Mouse (Mus musculus) midbrain, embryonic 13.5 days (tissue): ENCODE data around the gene Ugt1a10. TPM values are rescaled to one million over a fixed set of nuclear protein-coding genes. Genes with fewer than 3 reads are reported as not detected.

ENCODE experiments used
- ATAC-seq: fragments of 200-750 bp; cut with Nextera tagmentation; 2 replicates; pipeline ENCODE4 v1.8.0; 2017; ENCODE audit warnings: mild to moderate bottlenecking, moderate TSS enrichment, moderate library complexity
- H3K27ac ChIP-seq: fragments of 300-500 bp; sonication (generic); 2 replicates; pipeline ENCODE4 v1.5.1; 2015; ENCODE audit warnings: inconsistent platforms, mild to moderate bottlenecking, moderate library complexity
- H3K27me3 ChIP-seq: fragments of 300-500 bp; sonication (generic); 2 replicates; pipeline ENCODE4 v1.6.1; 2015; ENCODE audit warnings: mild to moderate bottlenecking, inconsistent platforms
- H3K36me3 ChIP-seq: fragments of 300-500 bp; sonication (generic); 2 replicates; pipeline ENCODE4 v1.6.1; 2015; ENCODE audit warnings: mild to moderate bottlenecking, inconsistent platforms
- H3K4me1 ChIP-seq: fragments of 300-500 bp; sonication (generic); replicated peaks from 2 replicates; pipeline ENCODE4 v1.6.1; 2015; ENCODE audit warnings: inconsistent platforms
- H3K4me2 ChIP-seq: fragments of 300-500 bp; sonication (generic); replicated peaks from 2 replicates; pipeline ENCODE4 v1.6.1; 2015; ENCODE audit warnings: moderate library complexity, mild to moderate bottlenecking, inconsistent platforms
- H3K4me3 ChIP-seq: fragments of 300-500 bp; sonication (generic); replicated peaks from 2 replicates; pipeline ENCODE4 v1.5.1; 2015; ENCODE audit warnings: mild to moderate bottlenecking, inconsistent platforms
- H3K9ac ChIP-seq: fragments of 300-500 bp; sonication (generic); replicated peaks from 2 replicates; pipeline ENCODE4 v1.6.1; 2015; ENCODE audit warnings: mild to moderate bottlenecking, inconsistent platforms
- H3K9me3 ChIP-seq: fragments of 300-500 bp; sonication (generic); 2 replicates; pipeline ENCODE4 v1.6.1; 2016; ENCODE audit warnings: mild to moderate bottlenecking, inconsistent platforms
- WGBS: fragments of 180-500 bp; shearing (Covaris S2); methylation state at CpG from one replicate; pipeline ENCODE4 v1.1.7; 2015; 5-methylcytosine and 5-hydroxymethylcytosine counted together
- polyA plus RNA-seq: library from polyadenylated mRNA; unstranded; fragments of >200 nt; fragmentation: Nextera tagmentation; extraction: Ambion mirVana; gene quantifications from 2 replicates; pipeline ENCODE4 v1.2.1, GENCODE M21; 2015

Ugt1a10 gene
- polyA plus RNA-seq, 1 experiment from 2014 or later = not detected

- Histone ChIP-seq H3K4me2 (no peak overlapping the region), H3K27ac (no peak overlapping the region), H3K9me3 (peaks cover 94% of the 10 kb centered on the region), H3K36me3 (no peaks in the 10 kb centered on the region), H3K27me3 (no peaks in the 10 kb centered on the region), H3K4me1 (no peaks in the 10 kb centered on the region), H3K9ac (no peak overlapping the region), H3K4me3 (no peak overlapping the region)
- 0 out of 2 replicates have a peak, but pooled peaks have one; percentile 3 for ATAC-seq
- 75% methylated on average over 4 of the region's 4 CpGs for WGBS
Measured at GRCm38 (mm10) chr1:88240579-88240978, 185.4 kb downstream of the Ugt1a10 start.

- H3K27me3 ChIP-seq = no peaks in the 10 kb centered on the region
- WGBS = 68% methylated on average over 5 of the region's 5 CpGs
- H3K4me3 ChIP-seq = no peak overlapping the region
- no peak overlapping the region for H3K4me2 ChIP-seq
- H3K4me1 ChIP-seq = no peaks in the 10 kb centered on the region
- H3K27ac ChIP-seq = no peak overlapping the region
- H3K9ac ChIP-seq = no peak overlapping the region
- H3K9me3 ChIP-seq = peaks cover 96% of the 10 kb centered on the region
- no peak for ATAC-seq
- H3K36me3 ChIP-seq = no peaks in the 10 kb centered on the region
Measured at GRCm38 (mm10) chr1:88243861-88244260, 188.7 kb downstream of the Ugt1a10 start.

DNA sequence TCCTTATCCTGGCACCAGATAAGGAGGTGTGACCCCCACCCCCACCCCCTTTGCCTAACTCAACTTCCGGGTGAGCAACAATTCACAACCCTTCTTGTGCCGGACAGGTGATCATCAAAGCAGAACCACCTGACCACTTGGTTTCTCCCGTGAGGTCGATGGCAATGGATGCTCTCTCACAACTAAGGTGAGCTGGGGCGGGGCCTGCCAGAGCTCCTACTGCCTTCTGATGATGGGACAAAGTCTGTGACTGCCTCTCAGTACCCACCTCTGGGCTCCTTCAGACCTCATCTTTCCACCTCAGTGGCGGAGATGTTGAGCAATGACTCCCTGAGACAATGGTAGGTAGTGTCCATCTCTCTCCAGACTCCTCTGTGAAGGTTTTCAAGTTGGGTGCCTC lies 190.7 kb downstream of the Ugt1a10 start:
- Histone ChIP-seq H3K4me3 (no peak overlapping the region), H3K4me2 (no peak overlapping the region)
- no peak for ATAC-seq

DNA sequence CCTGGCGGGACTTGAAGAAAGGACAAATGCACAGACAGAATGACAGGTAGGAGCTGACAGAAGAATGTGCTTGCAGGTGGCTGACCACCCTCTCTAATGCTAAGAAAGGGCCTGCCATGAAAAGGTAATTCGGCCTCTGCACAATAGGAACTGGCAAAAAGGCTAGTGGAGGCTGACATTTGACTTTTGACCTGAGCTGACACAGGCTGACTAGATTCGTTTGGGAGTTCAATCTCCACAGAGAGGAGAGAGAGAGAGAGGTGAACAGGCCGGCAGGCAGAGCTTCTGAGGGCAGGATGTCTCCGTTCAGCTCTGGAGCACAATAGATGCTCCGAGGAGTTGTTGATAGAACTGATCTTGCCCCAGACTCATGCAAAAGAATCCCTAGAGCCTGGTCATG lies 191.2 kb downstream of the Ugt1a10 start:
- Histone ChIP-seq H3K27ac (no peak overlapping the region), H3K9ac (no peak overlapping the region), H3K27me3 (no peaks in the 10 kb centered on the region), H3K4me1 (no peaks in the 10 kb centered on the region), H3K4me3 (no peak overlapping the region), H3K9me3 (peaks cover 96% of the 10 kb centered on the region), H3K36me3 (no peaks in the 10 kb centered on the region), H3K4me2 (no peak overlapping the region)
- WGBS = 43% methylated on average over 6 of the region's 6 CpGs
- no peak for ATAC-seq

More for the DNA sequence above, 190.7 kb downstream of the Ugt1a10 start:
- no peaks in the 10 kb centered on the region for H3K27me3 ChIP-seq
- 79% methylated on average over 6 of the region's 6 CpGs for WGBS
- H3K9me3 ChIP-seq = peaks cover 96% of the 10 kb centered on the region
- H3K27ac ChIP-seq = no peak overlapping the region
- no peaks in the 10 kb centered on the region for H3K36me3 ChIP-seq
- no peaks in the 10 kb centered on the region for H3K4me1 ChIP-seq
- H3K9ac ChIP-seq = no peak overlapping the region

DNA sequence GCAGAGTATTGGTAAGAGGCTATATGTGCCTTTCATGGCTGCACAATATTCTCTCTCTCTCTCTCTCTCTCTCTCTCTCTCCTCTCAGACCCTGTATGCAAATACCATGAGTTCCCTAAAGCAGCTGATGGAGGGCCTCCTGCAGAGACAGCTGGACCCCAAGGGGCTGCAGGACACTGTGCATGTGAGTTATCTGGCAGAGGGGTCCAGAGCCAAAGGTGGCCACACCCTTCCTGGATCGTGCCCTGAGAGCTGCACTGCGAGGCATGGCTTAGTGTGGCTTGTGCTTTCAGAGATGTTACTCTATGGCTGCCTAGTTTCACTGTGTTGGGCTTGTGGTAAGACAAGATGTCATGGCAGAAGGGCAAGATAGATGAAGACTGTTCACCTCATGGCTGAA lies 192.5 kb downstream of the Ugt1a10 start:
- WGBS = 48% methylated on average over 2 of the region's 2 CpGs
- Histone ChIP-seq H3K9ac (no peak overlapping the region), H3K9me3 (peaks cover 95% of the 10 kb centered on the region)

DNA sequence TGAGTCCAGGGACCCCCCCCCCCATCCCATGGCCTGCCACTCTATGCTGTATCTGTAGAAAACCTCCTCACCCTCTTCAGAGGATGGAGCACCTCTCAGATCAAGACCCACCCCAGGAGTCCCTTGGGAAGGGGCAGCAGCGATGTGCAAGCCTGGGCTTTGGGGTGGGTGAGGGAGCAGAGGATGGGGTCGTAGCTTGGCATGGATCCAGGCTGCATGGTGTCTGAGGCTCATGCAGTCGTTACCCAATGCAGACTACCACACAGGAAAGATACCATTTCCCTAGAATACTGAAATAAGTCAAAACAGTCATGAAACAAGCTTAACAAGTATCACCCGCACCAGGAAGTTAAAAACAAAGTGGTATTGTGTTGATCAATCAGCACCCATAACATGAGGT lies 193.5 kb downstream of the Ugt1a10 start:
- no peak for ATAC-seq

More for the DNA sequence above, 192.5 kb downstream of the Ugt1a10 start:
- Histone ChIP-seq H3K27me3 (no peaks in the 10 kb centered on the region), H3K36me3 (no peaks in the 10 kb centered on the region), H3K27ac (no peak overlapping the region), H3K4me3 (no peak overlapping the region), H3K4me1 (no peaks in the 10 kb centered on the region), H3K4me2 (no peak overlapping the region)
- ATAC-seq = no peak

GRCm38 (mm10) chr1:88249596-88249995 lies 194.4 kb downstream of the Ugt1a10 start:
- Histone ChIP-seq H3K36me3 (no peaks in the 10 kb centered on the region), H3K27ac (no peak overlapping the region), H3K27me3 (no peaks in the 10 kb centered on the region), H3K4me2 (no peak overlapping the region), H3K9ac (no peak overlapping the region), H3K9me3 (peaks cover 96% of the 10 kb centered on the region), H3K4me3 (no peak overlapping the region), H3K4me1 (no peaks in the 10 kb centered on the region)
- no peak for ATAC-seq
- 76% methylated on average over 7 of the region's 7 CpGs for WGBS

More for the DNA sequence above, 193.5 kb downstream of the Ugt1a10 start:
- WGBS = 71% methylated on average over 4 of the region's 4 CpGs
- H3K36me3 ChIP-seq = no peaks in the 10 kb centered on the region
- no peak overlapping the region for H3K4me3 ChIP-seq
- H3K27me3 ChIP-seq = no peaks in the 10 kb centered on the region
- H3K9ac ChIP-seq = no peak overlapping the region
- no peak overlapping the region for H3K27ac ChIP-seq
- H3K4me2 ChIP-seq = no peak overlapping the region
- H3K4me1 ChIP-seq = no peaks in the 10 kb centered on the region
- peaks cover 96% of the 10 kb centered on the region for H3K9me3 ChIP-seq

- H3K4me1 ChIP-seq = no peaks in the 10 kb centered on the region
- ATAC-seq = no peak
- no peaks in the 10 kb centered on the region for H3K27me3 ChIP-seq
- no peak overlapping the region for H3K4me2 ChIP-seq
- H3K36me3 ChIP-seq = no peaks in the 10 kb centered on the region
- H3K9me3 ChIP-seq = peaks cover 96% of the 10 kb centered on the region
- 82% methylated on average over 5 of the region's 5 CpGs for WGBS
- H3K9ac ChIP-seq = no peak overlapping the region
- H3K27ac ChIP-seq = no peak overlapping the region
- no peak overlapping the region for H3K4me3 ChIP-seq
Measured at GRCm38 (mm10) chr1:88250023-88250422, 194.8 kb downstream of the Ugt1a10 start.

GRCm38 (mm10) chr1:88253106-88253505 lies 197.9 kb downstream of the Ugt1a10 start:
- Histone ChIP-seq H3K4me1 (no peaks in the 10 kb centered on the region), H3K27ac (no peak overlapping the region), H3K9ac (no peak overlapping the region), H3K27me3 (no peaks in the 10 kb centered on the region), H3K4me3 (no peak overlapping the region), H3K4me2 (no peak overlapping the region), H3K36me3 (no peaks in the 10 kb centered on the region), H3K9me3 (peaks cover 97% of the 10 kb centered on the region)
- 75% methylated on average over 8 of the region's 8 CpGs for WGBS
- no peak for ATAC-seq

DNA sequence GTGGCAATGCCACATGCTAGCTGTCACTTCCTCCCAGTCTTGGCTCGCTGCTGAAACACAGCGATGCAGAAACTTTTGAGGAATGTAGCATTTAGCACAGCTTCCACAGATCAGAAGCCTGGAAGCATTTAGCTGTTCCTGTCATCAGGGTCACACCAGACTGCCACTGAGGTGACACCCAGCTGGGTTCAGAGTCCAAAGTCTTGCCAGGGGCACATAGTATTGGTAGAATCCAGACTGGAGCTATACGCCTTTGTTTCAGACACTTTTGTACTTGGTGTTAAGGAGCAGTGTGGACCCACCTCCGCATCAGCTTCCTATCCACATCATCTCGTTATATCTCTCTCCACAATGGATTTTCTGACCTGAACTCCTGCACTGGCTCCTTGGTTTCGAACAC lies 198.4 kb downstream of the Ugt1a10 start:
- H3K9ac ChIP-seq = no peak overlapping the region
- ATAC-seq = no peak
- H3K27ac ChIP-seq = no peak overlapping the region
- H3K27me3 ChIP-seq = no peaks in the 10 kb centered on the region
- no peak overlapping the region for H3K4me2 ChIP-seq
- no peaks in the 10 kb centered on the region for H3K36me3 ChIP-seq
- 73% methylated on average over 6 of the region's 6 CpGs for WGBS
- H3K9me3 ChIP-seq = peaks cover 96% of the 10 kb centered on the region
- H3K4me1 ChIP-seq = no peaks in the 10 kb centered on the region
- no peak overlapping the region for H3K4me3 ChIP-seq

- peaks cover 87% of the 10 kb centered on the region for H3K9me3 ChIP-seq
- H3K4me1 ChIP-seq = no peaks in the 10 kb centered on the region
- no peak overlapping the region for H3K9ac ChIP-seq
- H3K27me3 ChIP-seq = no peaks in the 10 kb centered on the region
- H3K4me2 ChIP-seq = no peak overlapping the region
- peaks cover 9% of the 10 kb centered on the region for H3K36me3 ChIP-seq
- H3K27ac ChIP-seq = no peak overlapping the region
- no peak overlapping the region for H3K4me3 ChIP-seq
- WGBS = 88% methylated on average over 12 of the region's 12 CpGs
- ATAC-seq = 0 out of 2 replicates have a peak, but pooled peaks have one; percentile 1
Measured at GRCm38 (mm10) chr1:88254793-88255465, 199.7 kb downstream of the Ugt1a10 start.

DNA sequence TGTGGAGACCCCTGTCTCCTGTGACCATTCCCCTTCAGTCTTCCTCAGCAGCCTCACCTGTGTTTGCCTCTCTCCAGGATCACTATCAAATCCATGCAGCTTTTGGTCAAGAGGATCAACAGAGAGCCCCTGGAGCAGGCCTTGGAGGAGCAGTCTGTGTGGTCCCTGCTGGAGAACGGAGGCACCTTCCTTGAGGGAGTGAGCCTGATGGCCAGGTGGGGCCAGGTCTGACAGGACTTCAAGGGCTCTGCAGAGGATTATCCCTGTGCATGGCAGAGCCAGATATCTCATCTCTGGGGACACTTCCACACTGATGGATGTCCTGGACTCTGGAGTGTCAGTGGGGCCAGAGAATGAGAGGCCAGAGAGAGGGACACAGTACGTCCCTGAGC lies 200.3 kb downstream of the Ugt1a10 start:
- 0 out of 2 replicates have a peak, but pooled peaks have one; percentile 0 for ATAC-seq
- Histone ChIP-seq H3K27me3 (no peaks in the 10 kb centered on the region), H3K9me3 (peaks cover 82% of the 10 kb centered on the region), H3K27ac (no peak overlapping the region), H3K4me1 (no peaks in the 10 kb centered on the region), H3K9ac (no peak overlapping the region), H3K36me3 (peaks cover 15% of the 10 kb centered on the region), H3K4me2 (no peak overlapping the region), H3K4me3 (no peak overlapping the region)
- 52% methylated on average over 2 of the region's 2 CpGs for WGBS
